Mouse (Mus musculus) heart, adult 2 months (tissue): ENCODE measurements around the gene Tmtc2.

Experiments used
- CTCF ChIP-seq: fragments of 200-600 bp; IDR thresholded peaks from 2 replicates; pipeline ENCODE4 v1.8.1; 2022; ENCODE audit warnings: antibody characterized with exemption, mild to moderate bottlenecking, moderate library complexity
- POLR2A ChIP-seq: fragments of 200-500 bp; IDR thresholded peaks from 2 replicates; pipeline ENCODE4 v1.6.1; 2011; ENCODE audit warnings: mild to moderate bottlenecking, low read depth, low read length, control low read depth; ENCODE audit not compliant: insufficient read depth

DNA sequence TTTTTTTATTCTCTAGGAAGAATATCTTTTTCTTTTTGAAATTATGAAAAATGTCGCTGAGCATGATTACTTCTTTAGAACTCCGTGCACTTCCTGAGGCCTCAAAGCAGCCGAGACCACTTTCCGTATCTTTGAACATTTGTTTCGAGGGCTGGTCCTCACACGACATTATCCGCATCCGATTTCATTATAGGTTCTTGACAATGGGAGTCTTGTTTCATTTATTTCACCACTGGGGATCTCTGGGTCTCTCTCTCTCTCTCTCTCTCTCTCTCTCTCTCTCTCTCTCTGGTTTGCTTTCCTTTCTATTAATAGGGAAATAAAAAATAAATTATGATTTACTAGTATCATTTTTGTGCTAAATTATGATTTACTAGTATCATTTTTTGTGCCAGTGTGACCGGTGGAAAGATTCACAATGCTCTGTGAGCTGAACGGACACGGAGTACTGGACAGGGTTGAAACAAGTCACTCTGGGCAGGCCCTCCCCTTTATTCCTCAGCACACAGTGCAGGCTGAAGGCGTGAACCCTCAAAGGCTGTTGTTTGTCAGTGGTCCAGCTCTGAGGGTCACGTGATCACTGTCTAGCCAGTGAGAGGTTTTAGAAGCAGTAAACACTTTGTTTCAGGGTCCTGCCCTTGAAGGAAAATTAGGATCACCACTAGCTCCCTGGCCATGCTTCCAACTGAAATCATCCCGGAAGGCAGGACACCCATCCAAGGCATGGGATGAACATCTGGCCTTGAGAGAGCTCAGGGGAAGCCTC, 84.1 kb downstream of the Tmtc2 start:
- no peak for TF ChIP-seq CTCF
- no peak for TF ChIP-seq POLR2A
